Mouse (Mus musculus) frontal cortex, postnatal 25 days (tissue): ENCODE data around the gene Vegfc.

ENCODE experiments used
- DNase-seq, 2 experiments: peaks; one replicate each; pipeline ENCODE4 v3.0.0; 2022; ENCODE audit warnings: low spot score in 2 of 2

Vegfc gene

GRCm38 (mm10) chr8:54185927-54186326 is 108.5 kb downstream of the Vegfc start:
- no peak for DNase-seq

- no peak for DNase-seq
Observed at GRCm38 (mm10) chr8:54216250-54216649, 138.8 kb downstream of the Vegfc start.

GRCm38 (mm10) chr8:54228801-54229204 is 151.4 kb downstream of the Vegfc start:
- no peak for DNase-seq

GRCm38 (mm10) chr8:54230638-54231037 is 153.2 kb downstream of the Vegfc start:
- DNase-seq = no peak

- DNase-seq = no peak
Observed at GRCm38 (mm10) chr8:54233316-54233715, 155.9 kb downstream of the Vegfc start.
